Mouse (Mus musculus) CH12.LX (cell line): ENCODE results near the gene Rras. TPM values are rescaled to one million over a fixed set of nuclear protein-coding genes. Genes with fewer than 3 reads are reported as not detected.

Source experiments
- DNase-seq: peaks from one replicate; pipeline ENCODE4 v3.0.0-alpha.2; 2013; ENCODE audit errors: extremely low read depth
- H3K27ac ChIP-seq: 2 replicates; pipeline ENCODE4 v1.5.1; 2012; ENCODE audit warnings: low read depth, mild to moderate bottlenecking, control low read depth, moderate library complexity; ENCODE audit not compliant: insufficient read depth
- H3K27me3 ChIP-seq: replicated peaks from 2 replicates; pipeline ENCODE3; 2012; ENCODE audit warnings: inconsistent platforms
- H3K36me3 ChIP-seq, 2 experiments: replicated peaks in 1 of 2; 2 replicates each; pipeline versions ENCODE3 to v1.6.1; 2012; ENCODE audit warnings: inconsistent platforms in 1 of 2, low read length in 1 of 2, mild to moderate bottlenecking in 1 of 2, mixed read lengths in 1 of 2, moderate library complexity in 1 of 2; ENCODE audit not compliant: control insufficient read depth in 1 of 2, insufficient read depth in 1 of 2
- H3K4me1 ChIP-seq, 2 experiments: 2 replicates each; pipeline ENCODE4 v1.6.1; 2012; ENCODE audit warnings: inconsistent platforms in 1 of 2, moderate library complexity in 1 of 2; ENCODE audit not compliant: insufficient read depth in 2 of 2, control insufficient read depth in 1 of 2
- H3K4me2 ChIP-seq: 2 replicates; pipeline ENCODE4 v1.6.1; 2012; ENCODE audit warnings: low read depth, mild to moderate bottlenecking, control low read depth; ENCODE audit not compliant: poor library complexity, insufficient read depth, severe bottlenecking
- H3K4me3 ChIP-seq, 3 experiments: fragments of 150-350 bp in 1 of 3; sonication (generic) in 1 of 3; replicated peaks in 1 of 3; 2 replicates each; pipeline versions ENCODE3 to v1.5.1; 2011 to 2012; ENCODE audit warnings: low read depth in 2 of 3, low read length in 2 of 3, mild to moderate bottlenecking in 2 of 3, moderate library complexity in 2 of 3, control low read depth in 1 of 3, improper control_type of control experiment in 1 of 3, inconsistent platforms in 1 of 3, mixed read lengths in 1 of 3; ENCODE audit not compliant: poor library complexity in 1 of 3
- H3K79me2 ChIP-seq: replicated peaks from 2 replicates; pipeline ENCODE4 v1.6.1; 2012; ENCODE audit warnings: mild to moderate bottlenecking, moderate library complexity; ENCODE audit not compliant: control insufficient read depth, poor library complexity, insufficient read depth, severe bottlenecking; ENCODE audit errors: extremely low read depth
- H3K9ac ChIP-seq: 2 replicates; pipeline ENCODE4 v1.6.1; 2012; ENCODE audit warnings: low read depth, mild to moderate bottlenecking, control low read depth, moderate library complexity; ENCODE audit not compliant: insufficient read depth
- H3K9me3 ChIP-seq: replicated peaks from 2 replicates; pipeline ENCODE3; 2012; ENCODE audit warnings: low read length, inconsistent platforms, mixed read lengths
- CHD1 ChIP-seq: IDR thresholded peaks from 2 replicates; pipeline ENCODE4 v1.6.1; 2012; ENCODE audit warnings: low read depth, low read length, improper control_type of control experiment, inconsistent platforms
- CTCF ChIP-seq, 2 experiments: IDR thresholded peaks in 1 of 2; conservative IDR thresholded peaks in 1 of 2; 2 replicates each; pipeline ENCODE4 v1.5.1; 2011 to 2012; ENCODE audit warnings: low read depth in 2 of 2, low read length in 2 of 2, improper control_type of control experiment in 1 of 2, inconsistent platforms in 1 of 2, mild to moderate bottlenecking in 1 of 2, moderate library complexity in 1 of 2
- E2F4 ChIP-seq: IDR thresholded peaks from 2 replicates; pipeline ENCODE4 v1.6.1; 2011; ENCODE audit warnings: low read depth, low read length, improper control_type of control experiment; ENCODE audit not compliant: insufficient replicate concordance
- EP300 ChIP-seq: IDR thresholded peaks from 2 replicates; pipeline ENCODE4 v1.6.1; 2011; ENCODE audit warnings: low read length, improper control_type of control experiment
- ETS1 ChIP-seq: conservative IDR thresholded peaks from 2 replicates; pipeline ENCODE4 v1.6.1; 2012; ENCODE audit warnings: low read depth, mild to moderate bottlenecking, inconsistent platforms, low read length, improper control_type of control experiment, moderate library complexity
- HCFC1 ChIP-seq: IDR thresholded peaks from 2 replicates; pipeline ENCODE4 v1.6.1; 2012; ENCODE audit warnings: low read depth, mild to moderate bottlenecking, inconsistent platforms, low read length, improper control_type of control experiment
- IRF4 ChIP-seq: IDR thresholded peaks from 2 replicates; pipeline ENCODE4 v1.6.1; 2014; ENCODE audit warnings: low read depth, mild to moderate bottlenecking, inconsistent platforms, low read length, improper control_type of control experiment
- JUN ChIP-seq: IDR thresholded peaks from 2 replicates; pipeline ENCODE4 v1.6.1; 2011; ENCODE audit warnings: low read depth, mild to moderate bottlenecking, low read length, improper control_type of control experiment, moderate library complexity; ENCODE audit not compliant: insufficient read depth
- JUND ChIP-seq: conservative IDR thresholded peaks from 2 replicates; pipeline ENCODE4 v1.6.1; 2011; ENCODE audit warnings: low read depth, low read length, improper control_type of control experiment
- MAX ChIP-seq: IDR thresholded peaks from 2 replicates; pipeline ENCODE4 v1.6.1; 2011; ENCODE audit warnings: low read length, improper control_type of control experiment
- MEF2A ChIP-seq: IDR thresholded peaks from 2 replicates; pipeline ENCODE4 v1.6.1; 2014; ENCODE audit warnings: low read depth, mild to moderate bottlenecking, inconsistent platforms, low read length, improper control_type of control experiment, borderline replicate concordance
- MXI1 ChIP-seq: IDR thresholded peaks from 2 replicates; pipeline ENCODE4 v1.6.1; 2011; ENCODE audit warnings: mild to moderate bottlenecking, low read depth, low read length, improper control_type of control experiment
- NELFE ChIP-seq: IDR thresholded peaks from 2 replicates; pipeline ENCODE4 v1.6.1; 2011; ENCODE audit warnings: low read depth, low read length, improper control_type of control experiment
- NRF1 ChIP-seq: IDR thresholded peaks from 2 replicates; pipeline ENCODE4 v1.6.1; 2014; ENCODE audit warnings: low read depth, mild to moderate bottlenecking, inconsistent platforms, low read length, improper control_type of control experiment, moderate library complexity
- PAX5 ChIP-seq: IDR thresholded peaks from 2 replicates; pipeline ENCODE4 v1.6.1; 2012; ENCODE audit warnings: low read length, inconsistent platforms, mixed read lengths
- RAD21 ChIP-seq: IDR thresholded peaks from 2 replicates; pipeline ENCODE4 v1.6.1; 2011; ENCODE audit warnings: low read depth, mild to moderate bottlenecking, low read length, improper control_type of control experiment, moderate library complexity
- SIN3A ChIP-seq: IDR thresholded peaks from 2 replicates; pipeline ENCODE4 v1.6.1; 2012; ENCODE audit warnings: low read length, improper control_type of control experiment, inconsistent platforms
- TCF12 ChIP-seq: IDR thresholded peaks from 2 replicates; pipeline ENCODE4 v1.6.1; 2014; ENCODE audit warnings: low read depth, mild to moderate bottlenecking, inconsistent platforms, low read length, improper control_type of control experiment
- UBTF ChIP-seq: IDR thresholded peaks from 2 replicates; pipeline ENCODE4 v1.6.1; 2012; ENCODE audit warnings: low read depth, mild to moderate bottlenecking, inconsistent platforms, low read length, improper control_type of control experiment, moderate library complexity
- USF1 ChIP-seq: IDR thresholded peaks from 2 replicates; pipeline ENCODE4 v1.6.1; 2014; ENCODE audit warnings: low read depth, mild to moderate bottlenecking, inconsistent platforms, low read length, improper control_type of control experiment
- ZC3H11A ChIP-seq: IDR thresholded peaks from 2 replicates; pipeline ENCODE4 v1.6.1; 2012; ENCODE audit warnings: low read depth, mild to moderate bottlenecking, inconsistent platforms, low read length, improper control_type of control experiment
- ZKSCAN1 ChIP-seq: IDR thresholded peaks from 2 replicates; pipeline ENCODE4 v1.6.1; 2012; ENCODE audit warnings: low read depth, inconsistent platforms, low read length, improper control_type of control experiment, borderline replicate concordance
- ZMIZ1 ChIP-seq: IDR thresholded peaks from 2 replicates; pipeline ENCODE4 v1.6.1; 2012; ENCODE audit warnings: low read depth, mild to moderate bottlenecking, inconsistent platforms, low read length, improper control_type of control experiment
- ZNF384 ChIP-seq: IDR thresholded peaks from 2 replicates; pipeline ENCODE4 v1.6.1; 2012; ENCODE audit warnings: low read depth, low read length, improper control_type of control experiment, inconsistent platforms
- dilution Hi-C: fragments of 300-500 bp; cut with MboI; formaldehyde crosslinking; loops from 2 replicates; pipeline ENCODE4 v1.14.3; 2020; ENCODE audit warnings: low sequenced_read_pairs; ENCODE audit not compliant: extremely low pct_unique_long_range_greater_than_20kb, extremely low pct_ligation_motif_present
- in situ Hi-C: fragments of 300-500 bp; cut with MboI; formaldehyde crosslinking; loops from 3 replicates; pipeline ENCODE4 v1.14.3; 2019; ENCODE audit warnings: low sequenced_read_pairs, low pct_ligation_motif_present, low pct_unique_long_range_greater_than_20kb, mixed read lengths
- polyA plus RNA-seq: library from polyadenylated mRNA; unstranded; fragments of >175 nt; gene quantifications from 2 replicates; pipeline ENCODE4 v1.2.1, GENCODE M21; 2012; ENCODE audit warnings: low read depth; ENCODE audit not compliant: insufficient read length
- total RNA-seq, 2 experiments: library from RNA; depleted of rRNA; stranded (reverse); fragments of 300-350 nt in 1 of 2; fragments of >200 nt in 1 of 2; gene quantifications; 2 replicates each; pipeline ENCODE4 v1.2.3; 2012 to 2014

Rras gene
- total and polyA plus RNA-seq, 3 experiments: 7.2 to 19.8 (median 10.6) TPM

GRCm38 (mm10) chr7:45056972-45057348 is 39.2 kb downstream of the Rras start:
- Histone ChIP-seq H3K4me3 (no peak overlapping the region), H3K9me3 (no peaks in the 10 kb centered on the region), H3K4me1 (peaks cover 3 to 29% of the 10 kb centered on the region in 2 experiments; a peak in 2 of 4 replicates), H3K4me2 (no peak overlapping the region), H3K9ac (no peak overlapping the region), H3K79me2 (no peaks in the 10 kb centered on the region), H3K27ac (no peak overlapping the region), H3K27me3 (no peaks in the 10 kb centered on the region), H3K36me3 (peaks cover 0 to 6% of the 10 kb centered on the region in 2 experiments)
- in situ Hi-C loops: no loop called here
- DNase-seq: no peak
- dilution Hi-C loops: no loop called here
- no peak for TF ChIP-seq UBTF
- TF ChIP-seq PAX5: no peak
- TF ChIP-seq ZMIZ1: no peak
- TF ChIP-seq ZC3H11A: no peak
- TF ChIP-seq E2F4: no peak
- no peak for TF ChIP-seq JUND
- no peak for TF ChIP-seq NELFE
- TF ChIP-seq NRF1: no peak
- TF ChIP-seq ZNF384: no peak
- TF ChIP-seq SIN3A: no peak

GRCm38 (mm10) chr7:45058607-45059571 is 41.1 kb downstream of the Rras start:
- in situ Hi-C loops (no loop called here), dilution Hi-C loops (no loop called here)
- Histone ChIP-seq H3K27me3 (no peaks in the 10 kb centered on the region), H3K27ac (no peak overlapping the region), H3K9me3 (no peaks in the 10 kb centered on the region), H3K4me2 (no peak overlapping the region), H3K36me3 (peaks cover 0 to 7% of the 10 kb centered on the region in 2 experiments), H3K79me2 (peaks cover 14% of the 10 kb centered on the region), H3K9ac (no peak overlapping the region), H3K4me3 (no peak overlapping the region), H3K4me1 (peaks cover 4 to 36% of the 10 kb centered on the region in 2 experiments)
- DNase-seq: no peak
- TF ChIP-seq TCF12 (no peak), MXI1 (no peak), IRF4 (no peak), MAX (no peak), E2F4 (no peak), ZC3H11A (no peak), HCFC1 (no peak), CTCF (conservative IDR thresholded peaks at IDR 0.05 in 1 of 2, IDR thresholded peaks at IDR 0.05 in 1 of 2; ENCODE audit: low read depth in 2 of 2, low read length in 2 of 2) (no peak), ZKSCAN1 (no peak), ZMIZ1 (no peak), JUN (no peak), CHD1 (no peak), NRF1 (no peak), USF1 (no peak), EP300 (no peak), RAD21 (no peak), MEF2A (no peak), ETS1 (no peak), UBTF (no peak)
